Mouse (Mus musculus): ENCODE data around the gene Map3k1.

Gene Map3k1

DNA sequence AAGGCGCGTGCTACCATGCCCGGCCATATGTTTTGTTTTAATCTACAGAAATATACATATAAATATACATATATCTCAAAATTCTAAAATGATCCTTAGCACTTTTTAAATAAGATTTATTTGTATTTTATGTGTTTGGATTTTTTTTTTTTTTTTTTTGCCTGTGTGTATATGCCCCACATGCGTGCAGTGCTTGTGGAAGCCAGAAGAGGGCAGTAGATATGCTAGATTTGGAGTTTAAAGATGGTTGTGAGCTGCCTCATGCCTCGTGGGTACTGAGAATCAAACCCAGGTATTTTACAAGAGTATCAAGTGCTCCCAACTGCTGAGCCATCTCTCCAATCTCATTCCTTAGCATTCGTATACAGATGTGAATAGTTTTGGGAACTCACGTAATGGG lies 6.2 kb upstream of the Map3k1 start:
- no peak for DNase-seq (ENCODE audit: extremely low read depth, low read depth)

DNA sequence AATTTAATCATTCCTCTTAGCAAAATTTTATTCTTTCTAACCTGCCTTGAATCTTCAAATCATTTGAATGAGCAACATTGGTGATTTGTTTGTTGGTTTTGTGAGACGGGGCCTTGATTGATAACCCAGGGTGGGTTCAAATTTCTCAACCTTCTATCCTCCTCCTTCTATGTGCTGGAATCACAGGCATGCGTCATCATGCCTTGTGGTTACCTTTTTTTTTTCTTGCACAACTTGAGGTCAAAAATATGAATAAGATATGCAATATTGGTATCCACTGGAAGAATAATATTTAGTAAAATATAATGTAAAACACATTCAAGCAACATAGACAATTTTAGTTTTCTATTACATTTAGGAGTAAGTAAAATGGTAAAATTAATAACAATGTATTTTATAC lies 3.9 kb upstream of the Map3k1 start:
- no peak for DNase-seq (ENCODE audit: extremely low read depth, low read depth)

DNA sequence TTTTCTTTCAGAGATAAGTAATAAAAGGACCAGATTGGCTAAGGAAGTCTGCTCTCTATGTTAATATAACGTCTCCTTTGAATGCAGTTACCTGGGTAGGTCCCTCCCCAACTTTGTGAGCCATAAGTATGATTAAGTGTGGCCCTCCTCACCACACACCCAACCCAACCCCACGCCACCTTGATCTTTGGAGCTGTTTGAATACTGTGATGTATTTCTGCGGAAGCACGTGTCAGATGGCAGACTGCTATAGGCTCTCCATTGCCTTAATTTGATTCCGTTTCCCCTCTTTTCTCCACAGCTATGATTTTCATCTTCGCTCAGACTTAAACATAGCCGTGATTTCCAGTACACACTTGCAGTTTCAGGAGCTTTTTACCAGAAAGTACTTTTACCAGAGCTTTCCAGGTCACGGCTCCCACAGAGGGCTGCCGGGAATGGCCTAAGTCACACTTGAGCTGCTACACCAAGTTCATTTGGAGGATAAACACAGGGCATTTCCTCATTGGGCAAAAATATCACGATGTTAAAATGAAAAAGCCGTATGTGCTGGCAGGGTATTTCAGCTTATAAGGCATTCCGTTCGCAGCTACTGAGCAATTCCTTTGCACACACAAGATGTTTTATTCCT lies 2.3 kb upstream of the Map3k1 start:
- DNase-seq (ENCODE audit: extremely low read depth, low read depth) = no peak

DNA sequence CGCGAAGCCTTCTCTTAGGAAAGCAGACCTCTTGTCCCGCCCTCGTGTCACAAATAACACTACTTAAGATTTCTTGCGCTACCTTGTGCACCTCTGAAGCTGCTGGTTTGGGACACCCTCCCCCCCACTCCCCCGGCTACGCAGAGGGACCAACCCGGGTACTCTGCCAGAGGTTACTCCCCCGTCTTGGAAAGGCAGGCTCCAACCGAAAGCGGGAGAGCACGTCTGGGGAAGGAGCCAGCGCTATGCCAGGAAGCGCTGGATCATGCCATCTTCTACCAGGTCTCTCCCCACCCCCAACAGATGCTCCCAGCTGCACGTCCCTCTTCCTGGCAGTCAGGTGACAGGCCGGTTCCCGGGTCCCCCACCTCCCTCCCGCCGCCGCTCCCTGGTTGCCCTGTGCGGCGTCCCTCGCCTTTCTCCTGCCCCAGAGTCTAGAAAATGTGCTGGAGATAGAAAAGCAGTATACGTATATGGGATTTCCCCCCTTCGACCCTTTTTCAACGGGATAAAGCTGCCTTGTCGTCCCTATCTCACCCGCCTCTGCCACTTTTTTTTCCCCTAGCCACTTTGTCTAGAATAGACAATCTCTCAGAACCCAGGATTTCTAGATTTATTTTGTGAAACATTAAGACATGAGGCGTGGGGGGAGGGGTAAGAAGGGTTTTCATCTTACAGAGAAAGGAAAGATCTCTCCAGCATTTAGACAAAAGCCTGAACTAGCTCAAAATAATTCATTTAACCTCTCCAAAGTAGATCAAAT lies 854 bp upstream of the Map3k1 start:
- DNase-seq (ENCODE audit: extremely low read depth, low read depth) = no peak

DNA sequence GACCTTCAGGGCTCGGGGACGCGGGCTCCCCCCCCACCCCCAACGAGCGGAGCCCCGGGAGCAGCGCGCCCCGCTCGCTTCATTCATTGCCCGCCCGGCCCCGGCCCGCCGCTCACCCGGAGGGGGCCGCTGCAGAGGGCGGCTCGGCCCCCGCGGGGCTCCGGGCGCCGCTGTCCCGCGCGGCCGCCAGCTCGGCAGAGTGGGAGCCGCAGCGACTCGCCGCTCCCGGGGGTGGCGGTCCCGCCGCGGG lies 481 bp downstream of the Map3k1 start:
- no peak for DNase-seq (ENCODE audit: extremely low read depth, low read depth)

DNA sequence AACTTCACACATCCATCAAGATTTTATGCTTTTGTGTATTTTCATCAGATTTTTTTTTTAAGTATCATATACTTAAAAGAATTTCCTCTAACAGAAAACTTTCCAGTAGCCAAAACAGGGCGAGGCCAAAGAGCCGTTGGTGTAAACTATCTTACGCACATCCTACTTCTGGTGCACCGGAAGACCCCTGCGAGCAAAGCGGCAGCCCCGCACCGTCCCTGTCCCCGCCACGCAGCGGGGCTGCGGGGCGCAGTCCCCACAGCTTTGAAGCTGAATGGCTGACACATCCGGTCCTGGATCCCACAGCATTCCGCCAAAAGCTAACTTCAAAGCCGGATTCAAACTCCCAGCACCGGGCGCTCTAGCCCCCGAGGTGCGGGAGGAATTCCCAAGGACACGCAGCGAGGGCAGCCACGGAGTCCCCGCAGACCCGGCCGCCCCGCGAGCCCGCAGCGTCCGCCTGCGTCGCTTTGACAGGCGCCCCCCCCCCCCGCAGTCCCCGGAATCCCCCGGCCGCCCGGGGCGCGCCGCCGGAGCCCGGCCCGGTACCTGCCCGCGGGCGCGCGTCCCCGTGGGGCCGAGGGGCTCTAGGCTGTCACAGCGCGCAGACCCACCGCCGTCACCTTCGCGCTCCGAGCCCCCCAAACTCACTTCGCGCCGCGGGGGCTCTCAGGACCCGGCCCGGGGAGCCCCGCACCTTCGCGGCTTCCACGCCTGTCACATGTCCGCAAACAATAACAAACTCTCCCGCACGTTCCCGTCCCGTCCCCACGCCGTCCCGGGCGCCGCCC lies 1.0 kb downstream of the Map3k1 start:
- peak; percentile 29 for DNase-seq (ENCODE audit: extremely low read depth, low read depth)

DNA sequence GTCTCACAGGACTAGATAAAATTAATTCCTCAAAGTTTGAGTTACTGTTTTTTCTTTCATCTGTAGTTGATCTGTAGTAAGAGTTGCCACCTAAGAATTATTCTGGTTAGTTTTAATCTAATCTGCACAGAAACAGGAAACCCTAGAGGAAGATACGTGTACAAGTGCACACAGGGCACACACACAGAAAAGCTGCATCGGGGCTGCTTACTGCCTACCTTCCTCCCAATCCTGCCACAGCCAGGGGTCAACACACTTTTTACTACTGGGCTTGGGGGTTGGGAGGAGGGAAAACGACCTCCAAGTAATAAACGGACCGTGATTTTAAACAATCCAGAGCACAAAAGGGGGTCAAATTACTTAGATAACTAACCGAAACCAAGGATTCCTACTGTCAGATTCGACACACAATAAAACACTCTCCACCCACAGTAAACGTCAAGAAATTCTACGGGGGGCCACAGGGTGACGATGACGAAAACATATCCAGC lies 1.6 kb downstream of the Map3k1 start:
- DNase-seq (ENCODE audit: extremely low read depth, low read depth) = peak; percentile 19

DNA sequence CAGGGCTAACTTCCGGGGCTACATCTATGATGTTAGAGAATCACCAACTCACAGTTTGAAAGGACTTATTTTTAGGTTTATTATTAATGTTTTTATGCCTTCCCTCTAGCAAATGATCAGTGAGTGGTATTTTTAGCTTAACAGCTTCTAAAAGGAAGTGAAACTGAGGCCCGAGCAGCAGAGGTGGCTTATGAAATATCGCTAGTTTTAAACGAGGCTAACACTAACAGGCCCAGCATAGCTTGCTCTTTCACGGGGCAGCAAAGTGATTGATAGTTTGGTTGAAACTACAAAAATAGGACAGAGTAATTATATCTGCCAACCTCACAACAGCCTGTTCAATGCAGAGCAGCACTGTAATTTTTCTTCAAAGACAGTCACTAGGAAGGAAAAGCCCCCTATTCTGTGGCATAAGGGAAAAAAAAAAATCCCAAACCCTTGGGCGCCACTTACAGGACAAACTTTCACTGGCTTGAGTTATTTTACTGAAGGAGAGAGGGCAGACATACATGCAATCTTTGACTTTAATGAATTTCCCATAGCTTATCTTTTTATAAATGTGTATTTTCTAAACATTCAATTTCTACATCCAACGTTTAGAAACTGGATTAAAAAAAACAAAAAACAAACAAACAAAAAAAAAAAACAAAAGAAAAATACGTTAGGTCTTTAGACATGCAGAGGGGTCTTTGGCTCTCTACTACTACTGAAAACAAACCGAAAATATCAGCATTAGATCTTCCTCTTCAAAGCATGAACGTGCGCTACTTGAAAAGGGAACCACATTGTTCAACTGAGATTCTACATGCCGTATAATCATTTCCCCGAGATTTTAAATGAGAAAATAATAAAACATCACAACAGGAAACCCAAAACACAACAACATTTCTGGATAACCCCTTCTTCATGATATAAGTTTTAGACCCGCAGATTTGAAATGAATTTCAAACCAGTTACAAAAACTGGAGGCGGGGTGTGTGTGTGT lies 2.8 kb downstream of the Map3k1 start:
- DNase-seq (ENCODE audit: extremely low read depth, low read depth) = no peak

DNA sequence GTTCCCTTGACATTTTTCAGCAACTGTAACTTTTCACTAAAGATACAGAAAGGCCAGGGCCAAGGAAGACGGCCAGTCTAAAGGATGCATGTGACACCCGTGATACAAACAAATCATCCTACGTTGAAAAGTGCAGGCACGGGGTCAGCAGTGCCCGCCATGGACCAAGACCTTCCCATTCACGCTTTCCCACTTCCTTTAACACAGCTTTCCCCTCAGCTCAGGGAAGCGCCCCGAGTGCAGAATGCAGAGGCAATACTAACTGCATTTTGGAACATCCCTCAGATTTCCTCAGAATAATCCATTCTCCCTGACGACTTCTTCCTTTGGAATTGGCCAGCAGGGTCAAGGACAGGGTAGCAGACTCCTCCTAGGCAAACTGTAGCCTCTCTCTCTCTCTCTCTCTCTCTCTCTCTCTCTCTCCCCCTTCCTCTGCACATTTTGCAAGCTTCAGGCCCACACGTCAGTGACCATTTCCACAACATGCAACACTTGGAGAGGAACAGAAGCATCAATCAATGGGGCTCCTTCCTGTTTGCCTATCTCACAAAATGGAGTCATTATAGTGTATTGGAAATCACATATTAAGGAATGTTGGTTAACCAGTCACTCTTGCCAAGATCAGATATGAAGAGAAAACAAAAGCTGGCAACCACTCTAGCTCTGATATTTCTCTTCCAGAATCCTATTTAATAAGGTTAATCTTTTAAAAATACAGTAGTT lies 3.7 kb downstream of the Map3k1 start:
- no peak for DNase-seq (ENCODE audit: extremely low read depth, low read depth)

DNA sequence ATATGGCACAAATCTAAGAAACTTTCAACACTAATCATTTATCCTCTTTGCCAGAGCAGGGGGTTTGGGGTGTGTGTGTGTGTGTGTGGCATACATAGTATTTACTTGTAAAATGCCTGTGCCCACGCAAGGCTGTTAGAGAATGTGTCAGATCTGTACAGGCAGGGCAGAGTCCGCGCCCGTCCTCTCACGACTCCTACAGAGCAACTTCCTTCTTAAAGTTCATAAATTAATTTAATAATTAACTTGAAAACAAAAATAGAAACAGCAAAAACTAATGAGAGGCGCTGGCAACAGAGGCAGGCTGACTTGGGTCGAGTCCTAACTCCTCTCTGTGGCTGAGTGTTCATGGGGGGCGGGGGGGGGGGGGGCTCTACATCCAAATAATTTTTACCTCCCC lies 4.6 kb downstream of the Map3k1 start:
- no peak for DNase-seq (ENCODE audit: extremely low read depth, low read depth)

DNA sequence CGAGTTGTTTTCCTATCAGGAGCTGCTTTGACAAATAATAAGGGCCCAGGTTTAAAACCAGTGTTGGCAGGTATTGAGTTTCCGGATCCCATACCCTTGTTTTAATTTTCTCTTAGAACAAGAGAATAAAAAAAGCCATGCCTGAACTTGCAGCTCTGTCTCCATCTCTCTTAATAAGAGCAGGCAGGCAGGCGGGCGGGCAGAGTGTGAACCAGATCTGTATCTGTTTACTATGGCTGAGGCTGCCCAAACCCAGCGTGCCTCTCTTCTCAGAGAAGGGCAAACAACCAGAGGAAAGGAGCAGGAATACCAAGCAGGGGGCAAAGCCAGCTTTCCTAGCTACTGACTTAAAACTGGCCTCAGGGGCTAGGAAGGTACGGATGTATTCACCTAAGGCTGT lies 5.3 kb downstream of the Map3k1 start:
- no peak for DNase-seq (ENCODE audit: extremely low read depth, low read depth)

DNA sequence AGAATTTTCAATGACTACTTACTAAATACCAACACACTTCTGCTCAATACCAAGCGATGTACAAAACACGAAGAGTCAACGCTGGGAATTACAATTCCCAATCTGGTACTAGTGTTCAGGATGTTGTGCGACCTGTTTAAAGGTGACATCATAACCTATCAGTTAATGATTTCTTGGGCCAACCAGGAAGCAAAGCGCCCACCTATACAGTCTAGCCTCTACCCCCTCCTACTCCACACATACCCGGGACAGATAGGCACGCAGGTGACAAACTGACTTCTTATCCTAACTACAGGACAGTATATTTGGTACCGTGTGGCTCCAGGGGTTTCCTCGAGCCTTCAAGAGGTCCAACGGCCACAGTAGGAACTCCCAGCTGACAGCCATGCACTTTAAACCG lies 5.9 kb downstream of the Map3k1 start:
- DNase-seq (ENCODE audit: extremely low read depth, low read depth) = no peak

DNA sequence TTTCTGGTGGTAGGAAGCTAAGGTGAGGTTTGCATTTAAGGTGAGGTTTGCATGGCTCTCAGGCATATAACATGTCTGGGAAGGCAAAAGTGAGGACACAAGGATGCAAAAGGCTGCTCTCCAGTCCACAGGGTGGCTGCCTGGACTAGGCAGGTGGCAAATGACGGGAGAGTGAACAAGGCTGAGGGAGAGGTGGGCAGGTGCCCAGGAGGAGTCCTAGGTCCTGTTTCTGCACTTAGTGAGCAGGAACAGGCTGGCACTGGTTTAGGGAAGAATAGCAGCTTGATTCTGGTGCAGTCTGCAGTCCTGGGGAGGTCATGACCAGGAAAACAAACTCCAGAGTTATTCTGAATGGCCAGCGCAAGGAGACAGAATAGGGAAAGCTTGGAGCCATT lies 6.5 kb downstream of the Map3k1 start:
- DNase-seq (ENCODE audit: extremely low read depth, low read depth) = no peak

DNA sequence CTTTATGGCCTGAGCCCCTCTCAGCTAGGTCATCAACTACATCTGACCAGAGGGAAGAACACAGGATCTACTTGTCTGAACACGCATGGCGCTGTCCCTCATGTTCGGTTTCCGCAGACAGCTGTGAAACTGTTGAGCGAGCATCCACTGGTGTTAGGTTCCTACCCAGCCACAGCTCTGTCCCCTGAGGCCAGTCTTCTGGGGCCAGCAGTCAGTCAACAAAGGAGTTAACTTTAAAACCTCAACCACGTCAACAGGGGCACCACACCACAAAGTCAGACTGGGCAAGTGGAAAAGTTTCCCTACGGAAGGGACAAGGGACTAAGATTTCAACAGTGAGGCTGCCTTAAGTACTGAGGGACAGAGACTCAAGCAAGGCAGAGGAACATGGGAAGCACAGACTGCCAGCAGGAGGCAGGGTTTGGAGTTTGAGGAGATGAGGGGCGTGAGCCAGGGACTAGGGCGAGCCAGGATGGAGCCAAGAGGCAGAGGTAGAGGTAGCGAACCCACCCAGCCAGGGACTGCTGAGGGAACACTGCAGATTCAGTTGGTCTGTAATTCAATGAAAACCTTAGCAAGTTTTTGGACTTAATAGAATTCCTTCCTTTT lies 7.0 kb downstream of the Map3k1 start:
- no peak for DNase-seq (ENCODE audit: extremely low read depth, low read depth)

DNA sequence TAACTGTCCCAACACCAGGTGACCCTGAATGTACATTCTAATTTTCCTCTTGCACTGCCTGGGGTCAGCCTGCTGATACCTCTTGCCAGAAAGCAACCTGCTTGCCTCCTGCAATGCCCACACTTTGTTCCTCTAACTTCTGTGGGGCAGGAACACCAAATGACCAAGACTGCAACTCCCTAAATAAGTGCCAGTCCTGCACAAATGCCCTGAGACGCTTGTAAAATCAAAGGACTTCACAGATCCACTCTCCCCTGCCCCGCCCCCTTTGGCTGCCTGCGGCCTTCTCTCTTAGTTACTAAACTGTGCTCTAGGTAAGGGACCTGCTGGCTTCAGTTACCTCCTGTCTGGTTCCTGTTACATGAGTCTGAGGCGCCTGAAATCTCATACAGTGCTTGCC lies 7.9 kb downstream of the Map3k1 start:
- no peak for DNase-seq (ENCODE audit: extremely low read depth, low read depth)

DNA sequence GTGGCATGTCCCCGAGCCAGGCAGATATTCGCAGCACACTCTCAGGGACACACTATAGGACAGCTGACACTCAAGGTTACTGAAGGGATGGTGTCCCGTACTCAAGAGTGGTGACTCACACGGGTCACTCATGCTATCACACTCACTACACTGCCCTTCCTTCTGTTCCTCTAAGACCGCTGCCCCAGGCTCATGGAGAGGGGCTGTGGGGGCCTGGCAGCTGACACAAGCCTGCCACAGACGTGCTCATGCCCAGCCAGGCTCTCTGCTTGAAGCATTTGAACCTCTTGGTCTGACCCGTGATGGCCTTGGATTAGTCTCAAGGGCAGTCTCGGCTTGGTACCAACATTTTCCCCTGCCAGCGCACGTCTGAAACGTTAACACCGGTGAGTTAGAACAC lies 10.7 kb downstream of the Map3k1 start:
- DNase-seq (ENCODE audit: extremely low read depth, low read depth) = no peak

DNA sequence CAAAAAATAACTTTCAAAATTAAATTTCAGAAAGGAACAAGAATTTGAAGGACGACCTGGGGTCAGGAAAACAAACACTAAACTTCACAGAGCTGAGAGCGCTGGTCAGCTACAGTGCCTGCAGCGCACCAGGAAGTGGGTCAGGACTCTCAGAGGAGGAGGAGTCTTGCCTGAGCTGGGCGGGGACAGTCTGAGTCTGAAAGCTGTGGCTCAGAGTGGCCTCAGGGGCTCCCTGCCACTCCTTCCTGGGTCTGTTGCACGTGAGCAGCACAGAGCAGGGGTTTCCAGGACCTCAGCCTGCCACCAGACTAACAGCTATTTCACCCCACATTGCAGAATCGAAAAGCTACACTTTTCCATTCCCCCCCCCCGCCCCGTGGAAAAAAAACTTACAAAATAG lies 11.8 kb downstream of the Map3k1 start:
- peak; percentile 37 for DNase-seq (ENCODE audit: extremely low read depth, low read depth)

DNA sequence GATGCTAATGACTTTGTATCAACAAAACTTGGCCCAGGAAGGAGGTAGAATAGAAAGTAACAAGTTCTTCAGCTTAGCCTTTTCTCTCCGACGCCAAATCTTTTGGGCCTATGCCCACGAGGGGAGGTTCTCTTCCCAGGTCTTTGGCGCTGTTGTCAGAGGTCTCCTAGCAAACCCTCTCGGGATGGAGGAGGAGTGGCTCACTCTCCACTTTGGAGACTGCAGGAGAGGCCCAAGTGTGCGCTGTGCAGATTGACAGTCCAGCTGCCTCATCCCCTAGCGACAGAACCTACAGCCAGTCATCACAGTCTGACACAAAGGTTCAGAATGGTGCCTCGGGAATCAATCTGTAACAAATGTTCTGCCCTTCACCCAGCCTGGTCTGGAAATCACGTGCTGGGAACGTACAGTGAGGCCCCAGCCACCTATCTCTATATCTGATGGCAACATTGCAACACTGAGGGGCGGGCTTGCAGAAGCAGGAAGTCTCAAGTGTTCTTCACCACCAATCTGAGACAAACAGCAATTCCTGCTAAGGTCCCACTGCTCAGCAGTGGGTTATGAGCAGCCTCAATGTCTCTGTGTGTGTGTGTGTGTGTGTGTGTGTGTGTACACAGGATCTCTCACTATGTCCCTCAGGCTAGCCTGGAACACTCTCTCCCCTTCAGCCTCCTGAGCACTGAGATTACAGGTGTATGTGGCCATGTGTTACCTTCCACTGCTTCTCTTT lies 12.4 kb downstream of the Map3k1 start:
- DNase-seq (ENCODE audit: extremely low read depth, low read depth) = peak; percentile 67

DNA sequence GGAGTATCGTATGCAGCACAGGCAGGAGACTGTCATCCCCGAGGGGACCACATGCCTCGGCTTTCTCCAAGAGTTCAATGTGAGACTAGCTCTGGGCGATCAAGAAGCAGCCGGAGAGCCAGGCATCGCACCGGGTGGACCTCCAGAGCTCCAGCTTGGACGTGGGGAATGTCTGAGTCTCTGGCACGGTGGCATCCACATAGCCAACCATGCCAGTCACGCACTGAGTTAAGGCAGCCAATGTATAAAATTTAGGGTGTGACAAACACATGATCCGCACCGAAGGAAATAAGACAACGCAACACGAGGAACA lies 15.9 kb downstream of the Map3k1 start:
- DNase-seq (ENCODE audit: extremely low read depth, low read depth) = no peak
